Mouse (Mus musculus): ENCODE measurements at regions not wholly inside any gene's neighbourhood (a gene's known extent, or its start where the extent isn't known, plus 50 kb on each side); places are given as distances from the start of the nearest gene placed in this dataset.

DNA sequence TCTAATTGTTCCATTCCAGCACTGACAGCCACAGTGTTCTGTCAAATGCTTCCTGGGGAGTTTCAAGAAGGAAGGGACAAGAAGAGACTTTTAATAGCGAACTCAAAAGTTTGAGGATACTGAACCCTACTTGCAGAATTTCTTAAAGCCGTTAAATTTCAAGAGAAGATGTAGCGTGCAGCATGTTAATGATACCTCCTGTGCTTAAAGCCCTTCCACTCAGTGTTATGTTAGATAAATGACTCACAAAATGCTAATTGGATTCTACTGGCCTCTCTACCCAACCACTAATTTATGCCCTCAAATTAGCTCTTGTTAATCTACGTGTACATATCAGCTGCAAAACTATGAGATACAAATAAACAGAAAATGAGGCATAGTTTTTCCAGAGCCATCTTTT, 541.8 kb upstream of the Cdh20 start:
- DNase-seq = no peak

DNA sequence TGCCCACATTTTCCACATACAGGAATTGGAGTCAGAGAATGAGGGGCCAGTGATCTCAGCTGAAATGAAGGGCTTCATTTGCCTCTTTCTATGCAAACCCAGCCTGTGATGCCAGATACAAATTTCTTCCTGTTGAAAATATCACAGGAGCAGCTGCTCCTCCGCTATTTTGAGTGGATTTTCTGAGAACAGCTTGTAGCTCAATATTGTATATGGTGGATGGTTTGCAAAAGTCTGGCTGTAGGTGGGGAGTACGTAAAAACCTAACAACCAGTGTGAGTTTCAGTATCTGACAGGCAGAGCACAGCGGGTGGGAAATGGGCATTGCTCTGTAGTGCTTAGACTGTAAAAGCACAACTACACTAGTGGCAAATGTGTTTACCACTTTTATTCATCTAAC, 541.4 kb upstream of the Cdh20 start:
- no peak for DNase-seq

- DNase-seq = no peak
Measured at GRCm38 (mm10) chr1:104241605-104242004, 526.7 kb upstream of the Cdh20 start.

DNA sequence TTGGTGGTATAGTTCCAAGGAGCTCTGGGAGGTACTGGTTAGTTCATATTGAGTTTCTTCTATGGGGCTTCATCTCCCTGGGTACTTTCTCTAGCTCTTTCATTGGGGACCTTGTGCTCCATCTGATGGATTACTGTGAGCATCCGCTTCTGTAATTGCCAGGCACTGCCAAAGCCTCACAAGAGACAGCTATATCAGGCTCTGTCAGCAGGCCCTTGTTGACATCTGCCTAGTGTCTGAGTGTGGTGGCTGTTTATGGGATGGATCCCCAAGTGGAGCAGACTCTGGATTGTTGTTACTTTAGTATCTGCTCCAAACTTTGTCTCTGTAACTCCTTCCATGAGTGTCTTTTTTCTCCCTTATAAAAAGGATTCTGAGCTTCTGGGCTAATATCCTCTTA, 502.6 kb upstream of the Cdh20 start:
- no peak for DNase-seq

- no peak for DNase-seq
Measured at GRCm38 (mm10) chr1:104307941-104308340, 460.4 kb upstream of the Cdh20 start.

- no peak for DNase-seq
Measured at GRCm38 (mm10) chr1:104311617-104312016, 456.7 kb upstream of the Cdh20 start.

DNA sequence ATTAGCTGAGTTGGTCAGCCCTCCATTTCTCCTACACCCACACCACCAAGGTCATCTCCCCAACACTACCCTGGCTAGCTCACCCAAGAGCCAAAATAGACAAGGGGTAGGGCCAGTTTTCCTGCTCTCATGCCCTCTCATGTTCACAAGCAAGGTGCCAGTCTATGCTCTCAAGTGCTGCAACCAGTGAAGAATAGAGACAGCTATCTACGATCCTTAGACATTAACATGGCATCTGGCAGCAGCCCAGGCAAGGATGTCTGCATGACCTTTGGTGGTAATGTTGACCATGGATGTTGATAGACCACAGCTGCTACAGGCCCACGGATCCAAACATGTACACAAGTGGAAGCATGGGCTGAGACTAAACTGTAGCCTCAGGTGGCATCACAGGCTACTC, 453.3 kb upstream of the Cdh20 start:
- no peak for DNase-seq

GRCm38 (mm10) chr1:104318020-104318419, 450.3 kb upstream of the Cdh20 start:
- DNase-seq = no peak

GRCm38 (mm10) chr1:104332666-104333370, 435.5 kb upstream of the Cdh20 start:
- DNase-seq = no peak

DNA sequence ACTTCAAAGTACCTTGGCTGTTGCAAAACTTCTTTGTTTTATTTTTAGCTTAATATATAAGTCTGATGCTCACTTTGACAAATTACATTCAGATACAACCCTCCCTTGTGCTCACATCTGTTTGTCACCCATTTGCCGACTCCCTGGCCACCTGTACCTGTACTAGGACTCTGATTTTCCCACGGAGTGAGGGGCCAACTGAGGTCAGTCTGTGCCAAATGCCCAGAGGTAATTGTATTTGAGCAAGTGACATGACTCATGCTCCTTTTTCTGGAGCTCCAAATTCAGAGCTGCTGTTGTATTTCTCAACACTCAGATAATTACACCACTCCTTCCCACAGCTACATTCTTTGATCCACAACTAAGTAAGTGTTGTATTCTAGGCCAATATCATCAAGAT, 434.8 kb upstream of the Cdh20 start:
- DNase-seq = peak; percentile 1

Data from adrenal gland, postnatal 10 days (tissue).